Mouse (Mus musculus): ENCODE results near the gene Alg14. TPM values are rescaled to one million over a fixed set of nuclear protein-coding genes. Genes with fewer than 3 reads are reported as not detected.

The Alg14 gene
- polyA plus RNA-seq, 1 experiment: 4.7 TPM

GRCm38 (mm10) chr3:121375541-121376129 lies 84.1 kb downstream of the Alg14 start:
- Histone ChIP-seq H3K4me1 (ENCODE audit: control insufficient read depth, insufficient read depth, low read length) (peaks cover 2% of the 10 kb centered on the region; the same call in 1 of the 2 replicates), H3K4me3 (replicated peaks; ENCODE audit: control insufficient read depth, low read depth, low read length) (no peak overlapping the region), H3K27ac (ENCODE audit: control insufficient read depth, insufficient read depth, low read depth, low read length, poor library complexity) (no peak overlapping the region)
- WGBS: 70% methylated on average over 7 of the region's 7 CpGs
- TF ChIP-seq POLR2A (IDR thresholded peaks at IDR 0.05; ENCODE audit: borderline replicate concordance, control insufficient read depth, low read depth, low read length) (no peak), CTCF (IDR thresholded peaks at IDR 0.05; ENCODE audit: control insufficient read depth, insufficient read depth, low read length) (no peak)

- Histone ChIP-seq H3K4me1 (ENCODE audit: control insufficient read depth, insufficient read depth, low read length) (no peaks in the 10 kb centered on the region), H3K4me3 (replicated peaks; ENCODE audit: control insufficient read depth, low read depth, low read length) (no peak overlapping the region), H3K27ac (ENCODE audit: control insufficient read depth, insufficient read depth, low read depth, low read length, poor library complexity) (no peak overlapping the region)
- no peak for TF ChIP-seq CTCF (IDR thresholded peaks at IDR 0.05; ENCODE audit: control insufficient read depth, insufficient read depth, low read length)
- TF ChIP-seq POLR2A (IDR thresholded peaks at IDR 0.05; ENCODE audit: borderline replicate concordance, control insufficient read depth, low read depth, low read length): no peak
- WGBS: 86% methylated on average over 15 of the region's 15 CpGs
Measured at GRCm38 (mm10) chr3:121378708-121379612, 87.4 kb downstream of the Alg14 start.

GRCm38 (mm10) chr3:121379699-121380098 lies 88.1 kb downstream of the Alg14 start:
- H3K4me1 ChIP-seq (ENCODE audit: control insufficient read depth, insufficient read depth, low read length): no peaks in the 10 kb centered on the region
- TF ChIP-seq CTCF (IDR thresholded peaks at IDR 0.05; ENCODE audit: control insufficient read depth, insufficient read depth, low read length) (no peak), POLR2A (IDR thresholded peaks at IDR 0.05; ENCODE audit: borderline replicate concordance, control insufficient read depth, low read depth, low read length) (no peak)
- 82% methylated on average over 5 of the region's 5 CpGs for WGBS
- H3K4me3 ChIP-seq (replicated peaks; ENCODE audit: control insufficient read depth, low read depth, low read length): no peak overlapping the region
- H3K27ac ChIP-seq (ENCODE audit: control insufficient read depth, insufficient read depth, low read depth, low read length, poor library complexity): no peak overlapping the region

- no peaks in the 10 kb centered on the region; the same call in 1 of the 2 replicates for H3K4me1 ChIP-seq (ENCODE audit: control insufficient read depth, insufficient read depth, low read length)
- no peak for TF ChIP-seq CTCF (IDR thresholded peaks at IDR 0.05; ENCODE audit: control insufficient read depth, insufficient read depth, low read length)
- TF ChIP-seq POLR2A (IDR thresholded peaks at IDR 0.05; ENCODE audit: borderline replicate concordance, control insufficient read depth, low read depth, low read length): no peak
- WGBS: 34% methylated on average over 3 of the region's 3 CpGs
- H3K27ac ChIP-seq (ENCODE audit: control insufficient read depth, insufficient read depth, low read depth, low read length, poor library complexity): no peak overlapping the region
- no peak overlapping the region for H3K4me3 ChIP-seq (replicated peaks; ENCODE audit: control insufficient read depth, low read depth, low read length)
Measured at GRCm38 (mm10) chr3:121387471-121388009, 96.0 kb downstream of the Alg14 start.

- 71% methylated on average over 8 of the region's 8 CpGs for WGBS
- Histone ChIP-seq H3K27ac (ENCODE audit: control insufficient read depth, insufficient read depth, low read depth, low read length, poor library complexity) (no peak overlapping the region), H3K4me1 (ENCODE audit: control insufficient read depth, insufficient read depth, low read length) (no peaks in the 10 kb centered on the region; the same call in 1 of the 2 replicates), H3K4me3 (replicated peaks; ENCODE audit: control insufficient read depth, low read depth, low read length) (no peak overlapping the region)
- TF ChIP-seq CTCF (IDR thresholded peaks at IDR 0.05; ENCODE audit: control insufficient read depth, insufficient read depth, low read length) (no peak), POLR2A (IDR thresholded peaks at IDR 0.05; ENCODE audit: borderline replicate concordance, control insufficient read depth, low read depth, low read length) (no peak)
Measured at GRCm38 (mm10) chr3:121389366-121389765, 97.8 kb downstream of the Alg14 start.

- H3K27ac ChIP-seq (ENCODE audit: control insufficient read depth, insufficient read depth, low read depth, low read length, poor library complexity): no peak overlapping the region
- WGBS: 84% methylated on average over 17 of the region's 17 CpGs
- TF ChIP-seq CTCF (IDR thresholded peaks at IDR 0.05; ENCODE audit: control insufficient read depth, insufficient read depth, low read length) (no peak), POLR2A (IDR thresholded peaks at IDR 0.05; ENCODE audit: borderline replicate concordance, control insufficient read depth, low read depth, low read length) (no peak)
- no peak overlapping the region for H3K4me3 ChIP-seq (replicated peaks; ENCODE audit: control insufficient read depth, low read depth, low read length)
- no peaks in the 10 kb centered on the region; the same call in 1 of the 2 replicates for H3K4me1 ChIP-seq (ENCODE audit: control insufficient read depth, insufficient read depth, low read length)
Measured at GRCm38 (mm10) chr3:121389860-121390530, 98.4 kb downstream of the Alg14 start.

GRCm38 (mm10) chr3:121390724-121391123 lies 99.2 kb downstream of the Alg14 start:
- Histone ChIP-seq H3K27ac (ENCODE audit: control insufficient read depth, insufficient read depth, low read depth, low read length, poor library complexity) (no peak overlapping the region), H3K4me3 (replicated peaks; ENCODE audit: control insufficient read depth, low read depth, low read length) (no peak overlapping the region), H3K4me1 (ENCODE audit: control insufficient read depth, insufficient read depth, low read length) (no peaks in the 10 kb centered on the region; the same call in 1 of the 2 replicates)
- TF ChIP-seq CTCF (IDR thresholded peaks at IDR 0.05; ENCODE audit: control insufficient read depth, insufficient read depth, low read length): no peak
- no peak for TF ChIP-seq POLR2A (IDR thresholded peaks at IDR 0.05; ENCODE audit: borderline replicate concordance, control insufficient read depth, low read depth, low read length)
- 87% methylated on average over 7 of the region's 7 CpGs for WGBS
